Mouse (Mus musculus) C2C12 (cell line): ENCODE measurements around the gene Wdr66.

Source experiments
- CEBPB ChIP-seq: IDR thresholded peaks from one replicate; pipeline ENCODE4 v1.6.1; 2011; ENCODE audit warnings: low read depth, mild to moderate bottlenecking, control low read depth, moderate library complexity
- CTCF ChIP-seq: IDR thresholded peaks from one replicate; pipeline ENCODE4 v1.5.1; 2011; ENCODE audit not compliant: control insufficient read depth, insufficient read depth, insufficient read length
- MAX ChIP-seq: IDR thresholded peaks from one replicate; pipeline ENCODE4 v1.6.1; 2011; ENCODE audit warnings: mild to moderate bottlenecking, control low read depth
- MYOD1 ChIP-seq: IDR thresholded peaks from one replicate; pipeline ENCODE4 v1.6.1; 2011; ENCODE audit warnings: low read depth; ENCODE audit not compliant: control insufficient read depth, insufficient read length
- MYOG ChIP-seq: IDR thresholded peaks from one replicate; pipeline ENCODE4 v1.6.1; 2011; ENCODE audit not compliant: control insufficient read depth, insufficient read length; ENCODE audit errors: extremely low read depth

DNA sequence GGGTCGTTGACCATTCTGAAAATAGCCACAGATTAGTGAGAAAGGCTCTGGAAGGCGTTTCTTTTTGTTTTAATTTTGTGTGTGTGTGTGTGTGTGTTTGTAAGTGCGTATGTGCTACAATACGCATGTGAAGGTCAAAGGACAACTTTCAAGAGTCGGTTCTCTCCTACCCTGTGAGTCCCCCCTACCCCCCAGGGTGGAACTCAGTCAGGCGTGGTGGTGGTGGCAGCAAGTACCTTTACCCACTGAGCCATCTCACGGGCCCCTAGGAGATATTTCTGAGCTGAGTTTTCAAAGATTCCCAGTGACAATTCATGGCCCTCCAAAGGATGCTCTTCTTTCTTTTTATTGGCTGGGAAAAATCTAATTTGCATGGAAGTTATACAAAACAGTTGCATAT, 45.9 kb downstream of the Wdr66 start:
- TF ChIP-seq CTCF (no peak), CEBPB (no peak), MYOD1 (no peak), MAX (no peak), MYOG (no peak)
